11 mouse cellular contexts compared by ENCODE assay signal in genomic region chr17:83244502-83244901, GRCm38 (mm10).
"Had no signal": no experiment of that assay in that cellular context is flagged by ENCODE, and none has a peak within 500 bp of the region (broad histone marks: within the 10 kb centered on the region; RNA-seq: fewer than 3 reads in every experiment).

No protein-coding gene starts in this region.

- H3K36me3 ChIP-seq: kidney, embryonic 15.5 days; limb, embryonic 13.5 days; liver, embryonic 15.5 days; midbrain, embryonic 10.5 days; neural tube, embryonic 12.5 days had no signal

- DNase-seq: kidney, adult 2 months; kidney, postnatal 14 days; left cerebral cortex, postnatal 4 days; lung, embryonic 14.5 days; midbrain, embryonic 14.5 days had no signal

- H3K4me3 ChIP-seq: kidney, embryonic 15.5 days; limb, embryonic 13.5 days; liver, embryonic 15.5 days; midbrain, embryonic 10.5 days; neural tube, embryonic 12.5 days had no signal

- H3K9me3 ChIP-seq: kidney, embryonic 15.5 days; limb, embryonic 13.5 days; liver, embryonic 15.5 days; midbrain, embryonic 10.5 days; neural tube, embryonic 12.5 days had no signal

- ATAC-seq: inflammation-experienced regulatory T-cells, adult 6 months had no signal

- H3K27me3 ChIP-seq: neural tube, embryonic 12.5 days had no signal

- H3K4me2 ChIP-seq: kidney, embryonic 15.5 days; limb, embryonic 13.5 days; liver, embryonic 15.5 days; lung, embryonic 14.5 days; neural tube, embryonic 12.5 days had no signal

- H3K9ac ChIP-seq: kidney, embryonic 15.5 days; limb, embryonic 13.5 days; liver, embryonic 15.5 days; lung, embryonic 14.5 days; neural tube, embryonic 12.5 days had no signal

- H3K27ac ChIP-seq: kidney, embryonic 15.5 days; limb, embryonic 13.5 days; liver, embryonic 15.5 days; midbrain, embryonic 10.5 days; neural tube, embryonic 12.5 days had no signal

- H3K4me1 ChIP-seq: limb, embryonic 13.5 days; liver, embryonic 15.5 days had no signal
